Mouse (Mus musculus) bone marrow, adult 2 months (tissue): ENCODE data around the gene Vsig10.

Experiments
- CTCF ChIP-seq: fragments of 200-500 bp; IDR thresholded peaks from 2 replicates; pipeline ENCODE4 v1.5.1; 2011; ENCODE audit warnings: low read length, control low read depth; ENCODE audit not compliant: control insufficient read depth, insufficient read depth
- POLR2A ChIP-seq: fragments of 200-500 bp; IDR thresholded peaks from 2 replicates; pipeline ENCODE4 v1.6.1; 2011; ENCODE audit warnings: low read depth, mild to moderate bottlenecking, control low read depth, low read length, borderline replicate concordance; ENCODE audit not compliant: control insufficient read depth

DNA sequence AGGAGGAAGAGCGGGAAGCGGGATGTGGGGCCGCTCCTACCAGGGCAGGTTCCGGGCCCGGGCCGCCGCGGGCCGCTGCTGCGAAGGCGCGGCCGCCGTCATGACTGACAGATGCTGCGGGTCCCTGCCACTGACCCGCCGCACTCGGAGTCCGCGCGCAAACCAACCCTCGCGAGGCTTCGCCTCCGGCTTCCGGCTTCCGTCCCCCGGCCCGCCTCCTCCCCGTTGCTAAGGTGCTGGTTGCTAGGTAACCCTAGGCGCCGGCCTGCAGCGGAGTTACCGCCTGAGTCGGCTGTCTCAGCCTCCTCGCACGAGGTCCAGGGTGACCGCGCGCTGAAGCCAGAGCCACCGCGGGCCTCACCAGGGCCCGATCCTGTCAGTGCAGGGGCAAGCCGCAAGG is 70.0 kb downstream of the Vsig10 start, which contains the start of gene Rfc5:
- TF ChIP-seq CTCF = no peak
- peak; percentile 74; the same call in 1 of the 2 replicates for TF ChIP-seq POLR2A
